Mouse (Mus musculus) heart, embryonic 10.5 days (tissue): Measurements from ENCODE around the gene Pah. TPM values are rescaled to one million over a fixed set of nuclear protein-coding genes. Genes with fewer than 3 reads are reported as not detected.

Experiments used
- DNase-seq: peaks from one replicate; pipeline ENCODE4 v3.0.0-alpha.2; 2017; ENCODE audit warnings: low spot score
- H3K27ac ChIP-seq: fragments of 300-500 bp; sonication (generic); 2 replicates; pipeline ENCODE4 v1.5.1; 2016; ENCODE audit warnings: mild to moderate bottlenecking
- H3K27me3 ChIP-seq: fragments of 300-500 bp; sonication (generic); 2 replicates; pipeline ENCODE4 v1.6.1; 2016; ENCODE audit warnings: mild to moderate bottlenecking; ENCODE audit not compliant: poor library complexity, insufficient read depth, severe bottlenecking
- H3K36me3 ChIP-seq: fragments of 300-500 bp; sonication (generic); 2 replicates; pipeline ENCODE4 v1.6.1; 2016; ENCODE audit warnings: mild to moderate bottlenecking, moderate library complexity
- H3K4me1 ChIP-seq: fragments of 300-500 bp; sonication (generic); 2 replicates; pipeline ENCODE4 v1.6.1; 2016; ENCODE audit warnings: mild to moderate bottlenecking
- H3K4me3 ChIP-seq: fragments of 300-500 bp; sonication (generic); 2 replicates; pipeline ENCODE4 v1.5.1; 2016; ENCODE audit warnings: mild to moderate bottlenecking, moderate library complexity
- H3K9me3 ChIP-seq: fragments of 300-500 bp; sonication (generic); 2 replicates; pipeline ENCODE4 v1.6.1; 2016; ENCODE audit warnings: mild to moderate bottlenecking, moderate library complexity
- WGBS: fragments of 180-500 bp; shearing (Covaris S2); methylation state at CpG from one replicate; pipeline ENCODE4 v1.1.7; 2016; 5-methylcytosine and 5-hydroxymethylcytosine counted together
- polyA plus RNA-seq: library from polyadenylated mRNA; unstranded; fragments of >200 nt; fragmentation: Nextera tagmentation; extraction: Ambion mirVana; gene quantifications from 2 replicates; pipeline ENCODE4 v1.2.1, GENCODE M21; 2016

Gene Pah
- 0.55 TPM in 1 of 2 replicates, not detected in the other for polyA plus RNA-seq

DNA sequence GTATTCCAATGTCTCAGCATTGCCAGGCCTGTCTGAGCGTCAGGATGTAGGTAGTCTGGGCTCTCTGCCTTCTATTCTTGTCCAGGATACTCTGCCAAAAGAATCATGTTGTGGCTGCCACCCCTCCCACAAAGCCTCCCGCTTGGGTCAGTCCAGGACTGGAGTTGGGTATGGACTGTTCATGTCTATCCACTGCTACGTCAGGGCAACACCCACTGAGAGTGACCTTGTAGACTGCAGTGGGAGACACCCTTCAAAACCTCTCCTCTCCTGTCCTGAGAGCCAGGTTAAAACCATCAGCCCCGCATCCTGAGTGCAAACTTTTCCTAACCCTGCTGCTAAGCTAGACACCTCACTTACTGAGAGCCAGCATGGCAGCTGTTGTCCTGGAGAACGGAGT is at the start of gene Pah:
Gene Pah, plus strand, starts transcription at position 150 of the 400 bp plus-strand sequence.
- H3K27ac ChIP-seq, result no peak within 1 kb of the TSS
- H3K4me1 ChIP-seq, result no peaks in the 10 kb centered on the region
- no peak for DNase-seq
- 75% methylated on average over 5 of the region's 5 CpGs for WGBS
- no peak within 1 kb of the TSS for H3K4me3 ChIP-seq
- H3K27me3 ChIP-seq, result no peaks in the 10 kb centered on the region
- no peaks in the 10 kb centered on the region for H3K9me3 ChIP-seq
- no peaks in the 10 kb centered on the region for H3K36me3 ChIP-seq

DNA sequence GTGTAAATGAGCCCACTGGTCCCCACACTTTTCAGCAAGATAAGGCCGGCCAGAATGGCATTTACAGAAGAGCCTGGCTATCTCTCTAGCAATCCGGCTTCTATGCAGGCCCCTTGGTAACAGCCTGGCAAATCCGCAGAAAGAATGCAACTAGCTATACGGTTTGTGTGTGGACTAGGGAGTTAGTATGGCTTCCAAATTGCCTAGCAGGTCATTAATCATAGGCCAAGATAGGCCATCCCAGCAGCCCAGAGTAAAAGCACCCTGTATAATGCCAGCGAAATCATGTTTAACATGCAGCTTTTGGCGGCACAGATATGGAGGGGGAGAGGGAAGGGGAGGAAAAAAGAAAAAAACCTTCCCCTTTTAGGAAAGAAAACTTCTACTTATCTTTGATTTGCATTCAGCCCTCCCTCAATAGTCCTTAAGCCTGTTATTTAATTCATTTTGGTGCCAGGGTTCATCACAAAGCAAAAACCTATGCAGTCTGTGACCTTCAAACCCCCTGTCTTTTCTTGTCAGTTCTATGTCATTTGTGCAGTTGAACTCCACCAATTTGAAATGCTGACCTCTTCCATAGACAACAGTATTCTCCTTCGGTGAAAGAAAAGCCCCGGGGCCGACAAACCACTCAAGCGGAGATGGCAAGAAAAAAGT is 48.0 kb upstream of the Pah start:
- 71% methylated on average over 10 of the region's 10 CpGs for whole genome bisulfite sequencing
- Histone ChIP-seq H3K9me3 (no peaks in the 10 kb centered on the region), H3K27ac (no peak overlapping the region), H3K36me3 (no peaks in the 10 kb centered on the region), H3K4me3 (no peak overlapping the region), H3K4me1 (no peaks in the 10 kb centered on the region), H3K27me3 (no peaks in the 10 kb centered on the region; the same call in 1 of the 2 replicates)
- no peak for DNase-seq

DNA sequence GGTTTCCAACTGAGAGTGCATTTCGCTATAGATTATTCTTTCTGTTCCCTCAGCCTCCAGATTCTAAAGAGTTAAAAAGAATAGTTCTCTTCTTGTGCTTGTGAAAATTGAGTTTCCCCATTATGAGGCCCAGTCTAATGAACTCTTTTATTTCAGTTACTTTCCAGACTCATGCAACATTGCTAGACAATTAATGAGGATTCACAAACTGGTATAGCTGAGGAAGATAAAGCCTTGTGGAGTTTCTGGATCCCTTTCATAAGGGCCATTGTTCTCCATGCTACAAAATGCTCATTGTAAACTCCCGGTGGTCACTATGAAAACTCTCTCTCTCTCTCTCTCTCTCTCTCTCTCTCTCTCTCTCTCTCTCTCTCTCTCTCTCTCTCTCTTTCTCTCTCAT is 46.6 kb upstream of the Pah start:
- no peaks in the 10 kb centered on the region for H3K36me3 ChIP-seq
- H3K4me1 ChIP-seq, result no peaks in the 10 kb centered on the region
- H3K27me3 ChIP-seq, result no peaks in the 10 kb centered on the region; the same call in 1 of the 2 replicates
- no peaks in the 10 kb centered on the region for H3K9me3 ChIP-seq
- H3K27ac ChIP-seq, result no peak overlapping the region
- H3K4me3 ChIP-seq, result no peak overlapping the region
- no peak for DNase-seq
- 67% methylated on average over 2 of the region's 2 CpGs for WGBS

DNA sequence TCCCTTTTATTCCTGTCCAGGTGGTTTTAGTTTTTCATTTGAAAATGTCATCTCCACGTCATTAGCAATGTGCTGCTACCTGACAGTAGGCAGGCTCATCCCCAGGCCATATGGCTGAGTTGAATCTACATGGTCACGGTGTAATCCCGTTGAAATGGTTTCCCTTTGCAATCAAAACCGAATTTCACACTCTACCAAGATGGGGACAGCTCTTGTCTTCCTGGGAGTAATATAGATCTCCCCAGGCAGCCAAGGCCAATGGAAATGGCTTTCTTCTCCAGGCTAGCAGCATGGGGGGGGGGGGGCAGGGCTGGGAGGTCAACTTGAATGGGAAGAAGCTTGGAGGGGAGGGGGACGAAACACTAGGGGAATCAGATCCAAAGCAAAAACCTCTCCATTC is 43.7 kb upstream of the Pah start:
- Histone ChIP-seq H3K4me3 (no peak overlapping the region), H3K9me3 (no peaks in the 10 kb centered on the region), H3K4me1 (no peaks in the 10 kb centered on the region), H3K36me3 (no peaks in the 10 kb centered on the region), H3K27me3 (peaks cover 17% of the 10 kb centered on the region; the same call in 1 of the 2 replicates), H3K27ac (no peak overlapping the region)
- DNase-seq, result no peak
- WGBS, result 54% methylated on average over 5 of the region's 5 CpGs

DNA sequence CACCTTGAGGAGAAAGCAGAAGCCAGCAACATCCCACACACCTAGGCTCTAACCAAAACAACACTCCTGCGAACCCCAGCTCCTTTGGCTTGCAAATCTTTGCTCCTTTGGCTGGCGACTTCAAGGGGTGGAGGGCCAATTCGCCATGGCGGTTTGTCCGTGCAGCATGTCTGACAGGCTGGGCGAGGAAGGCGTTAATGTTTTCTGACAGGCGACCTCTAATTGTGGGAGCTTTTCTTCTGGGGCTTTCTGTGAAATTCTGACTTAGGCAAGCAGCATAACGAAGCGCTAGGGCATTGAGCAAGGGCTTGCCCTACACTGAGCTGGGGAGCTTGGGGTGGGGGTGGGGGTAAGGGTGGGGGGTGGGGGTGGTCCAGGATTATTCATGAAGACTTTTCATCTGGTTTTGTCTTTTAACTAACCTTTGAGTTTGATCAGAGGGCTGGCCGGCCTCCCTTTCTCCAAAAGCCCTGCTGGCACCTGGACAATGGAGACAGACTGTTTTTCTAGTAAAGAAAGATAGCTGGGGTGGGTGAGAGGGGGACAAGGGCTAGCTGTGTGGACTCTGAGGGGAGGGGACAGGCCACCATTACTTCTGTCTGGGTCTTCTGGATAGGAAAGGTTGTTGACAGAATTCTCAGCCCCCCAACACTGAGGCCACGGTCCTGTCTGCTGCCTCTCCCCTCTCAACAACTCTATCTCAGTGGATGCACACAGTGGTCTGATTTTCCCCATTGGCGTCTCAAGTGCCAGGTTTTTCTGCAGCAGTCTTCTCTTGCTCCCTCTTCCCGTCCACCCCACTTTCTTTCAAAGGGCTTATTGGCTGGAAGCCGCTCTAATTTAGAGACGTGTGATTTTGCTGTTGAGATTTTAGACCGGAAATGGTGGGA is 36.5 kb upstream of the Pah start:
- no peak for DNase-seq
- Histone ChIP-seq H3K4me1 (peaks cover 8% of the 10 kb centered on the region; the same call in 1 of the 2 replicates), H3K4me3 (no peak overlapping the region), H3K9me3 (no peaks in the 10 kb centered on the region), H3K27me3 (peaks cover 79% of the 10 kb centered on the region), H3K27ac (no peak overlapping the region), H3K36me3 (no peaks in the 10 kb centered on the region)
- 2% methylated on average over 17 of the region's 17 CpGs for WGBS

DNA sequence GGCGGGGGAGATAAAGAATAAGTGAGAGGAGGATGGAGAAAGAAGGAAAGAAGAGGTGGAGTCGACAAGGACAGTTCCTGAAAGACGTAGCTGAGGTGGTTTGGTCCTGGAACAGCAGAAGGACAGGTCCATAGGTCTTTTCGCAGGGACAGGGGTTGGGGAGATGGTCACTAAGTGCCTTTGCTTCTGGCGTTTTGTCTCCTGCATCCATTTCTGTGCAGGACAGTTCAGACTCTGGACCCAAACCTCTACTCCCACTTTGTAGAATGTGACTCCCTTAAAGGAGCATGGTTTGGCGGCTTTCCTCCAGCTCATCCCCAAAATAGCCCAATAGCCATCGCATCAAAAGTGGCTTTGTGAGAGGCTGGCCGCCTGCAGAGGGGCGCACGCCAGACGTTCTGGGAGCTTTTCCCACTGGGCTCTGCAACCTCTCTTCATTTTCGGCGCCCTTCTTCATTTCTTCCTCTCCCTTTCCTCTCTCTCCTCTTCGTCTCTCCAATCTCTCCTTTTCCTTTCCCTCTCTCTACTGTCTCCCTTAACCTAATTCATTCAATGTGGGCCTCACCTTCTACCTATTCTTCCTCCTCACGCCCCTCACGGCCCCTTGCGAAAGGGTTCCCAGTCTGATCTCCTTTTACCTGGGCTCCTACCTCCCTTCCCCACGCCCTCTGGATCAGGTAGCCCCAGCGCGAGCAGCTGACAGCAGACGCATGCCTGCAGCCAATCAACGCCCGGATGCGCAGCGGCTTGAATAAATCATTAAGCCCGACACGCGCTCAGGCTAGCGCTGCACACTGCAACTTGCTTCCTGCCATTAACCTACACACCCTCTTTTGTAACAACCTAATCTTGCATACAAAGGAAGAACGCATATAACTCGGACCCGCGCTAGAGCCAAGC is 35.6 kb upstream of the Pah start:
- 1% methylated on average over 33 of the region's 33 CpGs for WGBS
- Histone ChIP-seq H3K36me3 (no peaks in the 10 kb centered on the region), H3K9me3 (no peaks in the 10 kb centered on the region), H3K4me3 (peak overlapping the region; percentile 35), H3K27me3 (peaks cover 88% of the 10 kb centered on the region), H3K27ac (no peak overlapping the region), H3K4me1 (peaks cover 8% of the 10 kb centered on the region; the same call in 1 of the 2 replicates)
- DNase-seq, result no peak

DNA sequence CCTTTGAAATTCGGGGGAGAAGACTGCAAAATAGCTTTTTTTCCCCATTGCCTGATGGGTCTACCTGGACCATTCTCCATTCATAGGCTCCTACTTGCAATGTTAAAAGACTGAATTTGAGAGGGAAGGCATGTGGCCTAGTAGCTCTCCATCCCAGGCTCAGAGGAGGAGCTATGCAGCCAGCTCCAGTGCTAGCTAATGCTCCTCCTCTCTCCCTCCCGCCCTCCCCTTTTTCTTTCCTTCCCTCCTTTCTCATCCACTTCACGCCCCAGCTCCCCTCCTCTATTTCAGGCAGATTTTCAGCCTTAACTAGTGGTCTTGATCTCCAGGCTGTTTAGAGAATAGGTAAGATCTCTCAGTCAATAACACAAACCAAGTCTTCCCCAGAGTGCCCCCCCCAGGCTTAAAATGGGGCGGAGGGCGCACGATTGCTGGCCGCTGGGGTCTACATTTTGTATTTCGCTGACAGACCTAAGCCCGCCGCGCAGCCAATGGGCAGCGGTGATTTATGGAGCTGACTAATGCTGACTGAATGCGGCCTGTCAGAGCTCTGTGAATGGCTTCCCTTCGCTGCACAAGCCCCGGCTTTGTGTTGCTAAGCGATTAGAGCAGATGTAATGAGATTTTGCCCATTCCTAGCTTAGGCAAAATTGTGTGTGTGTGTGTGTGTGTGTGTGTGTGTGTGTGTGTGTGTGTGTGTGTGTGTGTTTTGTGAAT is 33.0 kb upstream of the Pah start:
- WGBS, result 2% methylated on average over 16 of the region's 16 CpGs

DNA sequence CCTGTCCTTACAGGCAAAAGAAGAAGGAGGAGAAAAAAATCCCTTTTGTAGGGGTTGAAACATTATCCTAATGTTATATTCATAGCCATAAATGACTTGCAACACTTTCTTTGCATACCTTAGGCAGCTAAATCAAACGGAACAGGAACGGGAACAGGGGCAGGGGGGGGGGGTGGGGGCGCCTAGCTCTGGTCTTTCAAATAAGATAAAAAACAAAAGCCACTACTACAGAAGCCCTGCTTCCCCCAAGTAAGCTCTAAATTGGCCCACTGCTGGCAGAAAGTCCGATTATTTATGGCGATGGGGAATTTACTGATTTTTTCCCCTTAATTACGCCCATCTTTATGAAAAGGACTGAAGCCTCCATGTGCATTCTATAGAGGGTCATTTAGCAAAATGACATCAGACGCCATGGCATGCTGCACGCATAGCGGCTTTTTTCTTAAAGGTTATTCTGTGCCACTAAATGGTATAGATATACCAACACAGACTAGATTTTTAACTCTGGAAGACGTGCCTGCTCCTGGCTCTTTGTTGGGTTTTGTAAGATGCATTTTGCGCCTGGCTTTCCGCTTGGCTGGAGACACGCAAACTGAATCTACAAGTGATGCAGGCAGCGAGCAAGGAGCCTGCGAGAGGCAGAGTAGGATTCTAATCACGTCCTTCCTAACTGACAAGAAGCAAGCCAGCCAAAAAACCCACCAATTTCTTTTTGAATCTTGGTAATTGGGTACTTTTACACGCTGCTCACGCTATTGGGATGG is 32.2 kb upstream of the Pah start:
- H3K27me3 ChIP-seq, result peaks cover 99% of the 10 kb centered on the region
- WGBS, result 6% methylated on average over 18 of the region's 18 CpGs
- H3K9me3 ChIP-seq, result no peaks in the 10 kb centered on the region
- no peak overlapping the region for H3K27ac ChIP-seq
- peaks cover 24% of the 10 kb centered on the region for H3K4me1 ChIP-seq
- no peak overlapping the region for H3K4me3 ChIP-seq
- H3K36me3 ChIP-seq, result no peaks in the 10 kb centered on the region
- DNase-seq, result no peak

More for the DNA sequence above, 33.0 kb upstream of the Pah start:
- Histone ChIP-seq H3K36me3 (no peaks in the 10 kb centered on the region), H3K4me1 (peaks cover 16% of the 10 kb centered on the region), H3K27ac (no peak overlapping the region), H3K4me3 (peak overlapping the region; percentile 31; the same call in 1 of the 2 replicates), H3K27me3 (peaks cover 93% of the 10 kb centered on the region), H3K9me3 (no peaks in the 10 kb centered on the region)
- DNase-seq, result no peak

DNA sequence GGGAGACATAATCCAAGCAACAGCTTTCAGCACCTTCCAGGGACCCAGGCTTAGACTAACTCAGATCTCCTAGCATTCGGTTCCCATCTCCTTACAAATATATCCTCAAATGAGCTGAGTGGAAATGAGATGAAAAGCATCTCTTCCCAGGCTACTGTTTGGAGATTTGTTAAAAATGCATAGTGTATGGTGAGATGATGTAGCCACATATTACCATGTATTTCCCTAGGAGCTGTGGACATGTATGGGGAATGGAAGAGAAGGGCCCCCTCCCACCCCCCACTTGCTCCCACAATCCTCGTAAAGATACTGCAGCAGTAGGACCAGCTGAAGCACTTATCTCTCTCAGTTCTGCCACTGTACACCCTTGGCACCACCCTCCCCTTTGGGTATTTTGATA is 31.3 kb upstream of the Pah start:
- Histone ChIP-seq H3K27me3 (peaks cover 99% of the 10 kb centered on the region), H3K9me3 (no peaks in the 10 kb centered on the region), H3K27ac (no peak overlapping the region), H3K4me3 (no peak overlapping the region), H3K36me3 (no peaks in the 10 kb centered on the region), H3K4me1 (peaks cover 26% of the 10 kb centered on the region)
- DNase-seq, result no peak
- WGBS, result 13% methylated on average over 2 of the region's 2 CpGs

DNA sequence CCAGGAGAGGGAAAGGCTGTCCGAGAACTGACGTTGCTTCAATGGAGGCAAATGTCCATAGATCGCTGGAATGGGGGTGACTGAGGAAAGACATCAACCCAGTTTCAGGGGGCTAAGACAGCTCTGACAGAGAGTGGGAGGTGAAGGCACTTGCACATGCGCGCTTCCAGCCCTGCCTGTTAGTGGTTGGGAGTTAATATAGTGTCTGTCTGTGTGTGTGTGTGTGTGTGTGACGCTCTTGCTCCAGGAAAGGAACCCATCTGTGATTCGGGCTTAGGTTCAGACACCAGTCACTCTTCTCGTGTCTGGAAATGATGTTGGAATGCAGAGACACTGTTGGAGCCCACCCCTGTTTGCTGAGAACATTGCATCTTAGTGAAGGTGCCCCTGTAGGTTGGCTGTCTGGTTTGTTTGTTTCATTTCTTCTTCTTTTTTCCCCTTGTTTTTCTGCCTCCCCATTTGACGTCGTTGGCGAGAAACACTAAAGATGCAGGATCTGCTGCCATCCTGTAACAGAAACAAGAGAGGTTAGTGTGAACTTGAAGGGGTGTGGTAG is 30.0 kb upstream of the Pah start:
- Histone ChIP-seq H3K36me3 (no peaks in the 10 kb centered on the region), H3K27ac (no peak overlapping the region), H3K4me3 (no peak overlapping the region), H3K27me3 (peaks cover 99% of the 10 kb centered on the region), H3K9me3 (no peaks in the 10 kb centered on the region), H3K4me1 (peaks cover 19% of the 10 kb centered on the region)
- no peak for DNase-seq
- 4% methylated on average over 11 of the region's 11 CpGs for WGBS

DNA sequence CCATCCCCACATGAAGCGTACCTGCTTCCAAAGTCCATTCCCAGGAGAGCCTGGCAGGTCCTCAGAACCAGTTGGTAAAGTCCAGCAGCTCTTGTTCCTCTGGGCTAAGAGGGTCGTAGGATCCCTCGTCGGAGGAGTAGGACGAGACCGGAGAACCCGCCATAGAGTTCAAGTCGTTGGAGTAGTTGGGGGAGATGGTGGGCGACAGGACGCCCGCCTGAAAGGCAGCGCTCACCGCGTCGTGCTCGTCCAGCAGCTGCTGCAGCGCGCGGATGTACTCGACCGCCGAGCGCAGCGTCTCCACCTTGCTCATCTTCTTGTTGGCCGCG is 29.3 kb upstream of the Pah start:
- Histone ChIP-seq H3K4me3 (peak overlapping the region; percentile 70), H3K9me3 (no peaks in the 10 kb centered on the region), H3K4me1 (peaks cover 19% of the 10 kb centered on the region), H3K27me3 (peaks cover 99% of the 10 kb centered on the region), H3K36me3 (no peaks in the 10 kb centered on the region), H3K27ac (no peak overlapping the region)
- no peak for DNase-seq
- 1% methylated on average over 26 of the region's 26 CpGs for WGBS
